Mouse (Mus musculus): ENCODE measurements around the gene Sec31a.

- TF ChIP-seq CTCF (IDR thresholded peaks at IDR 0.05; ENCODE audit: control insufficient read depth, insufficient read depth, low read length) (no peak), POLR2A (IDR thresholded peaks at IDR 0.05; ENCODE audit: borderline replicate concordance, control insufficient read depth, low read depth, low read length) (no peak)
These were observed 72.9 kb downstream of the Sec31a start for GRCm38 (mm10) chr5:100343087-100343486.
